Mouse (Mus musculus) mouse trophoblast stem cell (cell line): ENCODE data around the gene Gm49336.

Experiments
- in situ Hi-C, 2 experiments: fragments of 300-500 bp; cut with MseI, MboI; formaldehyde crosslinking; loops; 2 replicates in 1 of 2; 3 replicates in 1 of 2; pipeline ENCODE4 v1.15.1; 2025

Gm49336 gene

GRCm38 (mm10) chr14:60251281-60252003 is at the start of gene Gm49336, which contains the start of gene Nupl1:
TSS of gene Gm49336 (minus strand) at chr14:60251507.
TSS of gene Nupl1 (minus strand) at chr14:60251431.
- in situ Hi-C loops, result no loop called here

- in situ Hi-C loops, result loop anchor here in 1 of 2 experiments (10.0 kb wide), 1 partner anchor 64 kb away; no protein-coding TSS in a partner anchor
These were observed 49.7 kb upstream of the Gm49336 start for GRCm38 (mm10) chr14:60301024-60301423.

GRCm38 (mm10) chr14:60300224-60300991 is 49.1 kb upstream of the Gm49336 start:
- in situ Hi-C loops, result loop anchor here in 1 of 2 experiments (10.0 kb wide), 1 partner anchor 64 kb away; no protein-coding TSS in a partner anchor

- in situ Hi-C loops, result no loop called here
These were observed 44.2 kb upstream of the Gm49336 start for GRCm38 (mm10) chr14:60295531-60295930.

GRCm38 (mm10) chr14:60290363-60290762 is 39.1 kb upstream of the Gm49336 start:
- in situ Hi-C loops, result no loop called here

GRCm38 (mm10) chr14:60286194-60286863 is 35.0 kb upstream of the Gm49336 start:
- in situ Hi-C loops, result no loop called here

GRCm38 (mm10) chr14:60275301-60276276 is 24.3 kb upstream of the Gm49336 start:
- in situ Hi-C loops, result no loop called here

GRCm38 (mm10) chr14:60273346-60273745 is 22.0 kb upstream of the Gm49336 start:
- in situ Hi-C loops, result no loop called here

- in situ Hi-C loops, result no loop called here
These were observed 18.0 kb upstream of the Gm49336 start for GRCm38 (mm10) chr14:60269333-60269732.

GRCm38 (mm10) chr14:60264990-60265876 is 13.9 kb upstream of the Gm49336 start, which contains the start of gene Mtmr6:
TSS of gene Mtmr6 (plus strand) at chr14:60265228.
- in situ Hi-C loops, result no loop called here

- in situ Hi-C loops, result no loop called here
These were observed 11.0 kb upstream of the Gm49336 start for GRCm38 (mm10) chr14:60262316-60262715.

GRCm38 (mm10) chr14:60257851-60258250 is 6.5 kb upstream of the Gm49336 start:
- in situ Hi-C loops, result no loop called here

GRCm38 (mm10) chr14:60257101-60257500 is 5.8 kb upstream of the Gm49336 start:
- in situ Hi-C loops, result no loop called here

- in situ Hi-C loops, result no loop called here
These were observed 5.0 kb upstream of the Gm49336 start for GRCm38 (mm10) chr14:60256356-60256755.

GRCm38 (mm10) chr14:60254774-60255173 is 3.5 kb upstream of the Gm49336 start:
- in situ Hi-C loops, result no loop called here

GRCm38 (mm10) chr14:60253466-60253865 is 2.2 kb upstream of the Gm49336 start:
- in situ Hi-C loops, result no loop called here

GRCm38 (mm10) chr14:60252004-60253000 is 995 bp upstream of the Gm49336 start:
- in situ Hi-C loops, result no loop called here

GRCm38 (mm10) chr14:60250879-60251278 is 428 bp downstream of the Gm49336 start:
- in situ Hi-C loops, result no loop called here

- in situ Hi-C loops, result no loop called here
These were observed 941 bp downstream of the Gm49336 start for GRCm38 (mm10) chr14:60250366-60250765.
